Mouse (Mus musculus) megakaryocyte, embryonic 14.5 days (primary cell): ENCODE data around the gene Fbxl17.

Experiments
- FLI1 ChIP-seq: IDR thresholded peaks from 2 replicates; pipeline ENCODE4 v1.6.1; 2012; ENCODE audit warnings: low read length, inconsistent platforms, mixed read lengths
- GATA1 ChIP-seq: IDR thresholded peaks from 3 replicates; pipeline ENCODE4 v1.6.1; 2012; ENCODE audit warnings: mixed read lengths, low read length, inconsistent platforms, borderline replicate concordance

DNA sequence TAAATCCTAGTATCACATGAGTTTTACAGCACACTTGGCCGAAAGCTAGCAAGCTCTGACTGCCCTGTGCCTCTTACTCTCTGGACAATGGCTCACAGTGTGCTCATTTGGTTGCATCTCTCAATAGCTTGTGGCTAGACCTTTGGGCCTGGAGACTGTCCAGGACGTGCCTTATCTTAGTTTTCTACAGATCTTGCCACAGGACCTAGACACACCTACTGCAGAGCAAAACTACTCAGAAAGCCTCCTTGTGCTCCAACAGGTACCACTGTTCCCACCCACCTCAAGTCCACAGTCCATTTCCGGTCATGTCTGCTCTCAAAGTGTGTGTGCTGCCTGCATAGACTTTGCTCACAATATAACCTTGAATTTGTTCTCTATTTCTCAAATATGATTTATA, 319.8 kb downstream of the Fbxl17 start:
- TF ChIP-seq GATA1 (no peak), FLI1 (no peak)
